ENCODE assay signal across 8 mouse cellular contexts in the genomic region with DNA sequence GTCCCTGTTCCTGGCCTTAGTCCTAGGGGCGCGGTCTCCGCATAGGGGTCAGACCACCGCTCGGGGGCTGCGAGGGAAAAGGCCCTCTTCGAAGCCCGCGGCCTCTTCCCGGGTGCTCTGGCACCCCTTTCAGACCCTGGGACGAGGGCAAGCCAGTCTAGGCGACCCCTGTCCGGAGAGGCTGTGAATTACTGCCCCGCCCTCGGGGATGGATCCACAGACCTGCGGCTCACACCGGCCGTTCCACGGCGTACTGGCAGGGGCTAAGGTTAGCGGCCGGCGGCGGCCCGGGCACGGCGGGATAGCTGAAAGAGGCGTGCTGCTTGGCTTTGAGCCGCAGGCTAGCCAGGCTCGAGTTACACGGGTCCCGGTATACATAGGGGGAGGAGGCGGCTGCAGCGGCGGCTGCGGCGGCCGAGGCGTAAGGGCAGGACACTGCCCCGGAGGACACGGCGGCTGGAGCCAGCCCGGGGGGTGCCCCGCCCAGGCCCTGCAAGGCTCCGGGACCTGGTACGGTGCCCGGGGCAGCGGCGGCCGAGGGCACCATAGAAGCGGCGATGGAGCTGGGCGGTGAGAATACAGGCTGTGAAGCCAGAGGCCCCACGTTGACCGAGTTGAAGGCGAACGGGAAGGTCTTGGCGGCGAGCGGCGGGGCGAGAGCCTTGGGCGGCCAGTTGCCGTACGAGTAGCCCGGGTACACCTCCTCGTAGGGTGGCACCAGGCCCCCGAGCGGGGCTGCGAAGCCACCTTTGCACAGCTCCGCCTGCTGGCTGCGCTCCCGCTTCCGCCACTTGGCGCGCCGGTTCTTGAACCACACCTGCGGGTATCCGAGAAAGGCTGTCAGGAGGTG. TPM values are rescaled to one million over a fixed set of nuclear protein-coding genes. Genes with fewer than 3 reads are reported as not detected.
DNase-seq lines count a peak whose midpoint lies in the region; ATAC-seq and TF ChIP-seq lines count a peak whose summit lies in the region.

No protein-coding gene starts in this region.

- TF ChIP-seq CTCF in lung, embryonic 14.5 days (IDR thresholded peaks at IDR 0.05; ENCODE audit: low read depth): peak; percentile 56

- no peaks in the 10 kb centered on the region for H3K36me3 ChIP-seq in embryonic facial prominence, embryonic 10.5 days (replicated peaks)
- H3K36me3 ChIP-seq in heart, embryonic 10.5 days: no peaks in the 10 kb centered on the region
- H3K36me3 ChIP-seq in lung, embryonic 14.5 days (ENCODE audit: insufficient read depth): no peaks in the 10 kb centered on the region

- no peaks in the 10 kb centered on the region for H3K9me3 ChIP-seq in embryonic facial prominence, embryonic 10.5 days
- H3K9me3 ChIP-seq in heart, embryonic 10.5 days: no peaks in the 10 kb centered on the region
- no peaks in the 10 kb centered on the region for H3K9me3 ChIP-seq in lung, embryonic 14.5 days (ENCODE audit: low read depth, low read length)

- peak; percentile 43 to 74 for DNase-seq in urinary bladder, adult 18-20 months (ENCODE audit: low spot score in 2 of 2)
- DNase-seq in urinary bladder, postnatal 10 days (ENCODE audit: low spot score): no peak
- peak; percentile 80 for DNase-seq in embryonic facial prominence, embryonic 10.5 days (ENCODE audit: low spot score)
- DNase-seq in heart, embryonic 10.5 days (ENCODE audit: low spot score): peak; percentile 84
- DNase-seq in kidney, adult 8-10 months: peak; percentile 60 to 76
- DNase-seq in lung, embryonic 14.5 days: peak; percentile 70
- DNase-seq in thymus, postnatal 14 days: peak; percentile 91

- peak overlapping the region; percentile 45; the same call in 1 of the 2 replicates for H3K27ac ChIP-seq in embryonic facial prominence, embryonic 10.5 days (replicated peaks)
- peak overlapping the region; percentile 1 for H3K27ac ChIP-seq in heart, embryonic 10.5 days
- no peak overlapping the region for H3K27ac ChIP-seq in lung, embryonic 14.5 days (ENCODE audit: low read depth)

- H3K4me1 ChIP-seq in embryonic facial prominence, embryonic 10.5 days: peaks cover 38% of the 10 kb centered on the region
- H3K4me1 ChIP-seq in heart, embryonic 10.5 days: peaks cover 41% of the 10 kb centered on the region
- peaks cover 12% of the 10 kb centered on the region for H3K4me1 ChIP-seq in lung, embryonic 14.5 days (ENCODE audit: insufficient read depth)

- WGBS in embryonic facial prominence, embryonic 10.5 days: under 1% methylated on average over 79 of the region's 79 CpGs
- 1% methylated on average over 79 of the region's 79 CpGs for WGBS in heart, embryonic 10.5 days
- WGBS in lung, embryonic 14.5 days: under 1% methylated on average over 77 of the region's 79 CpGs

- peaks cover 100% of the 10 kb centered on the region for H3K27me3 ChIP-seq in embryonic facial prominence, embryonic 10.5 days (replicated peaks; ENCODE audit: low read depth, poor library complexity, severe bottlenecking)
- H3K27me3 ChIP-seq in heart, embryonic 10.5 days (ENCODE audit: insufficient read depth, poor library complexity, severe bottlenecking): peaks cover 95% of the 10 kb centered on the region
- peaks cover 73% of the 10 kb centered on the region for H3K27me3 ChIP-seq in lung, embryonic 14.5 days (ENCODE audit: insufficient read depth, low read length)

- peak overlapping the region; percentile 100 for H3K4me2 ChIP-seq in lung, embryonic 14.5 days

- peak; percentile 67 for ATAC-seq in lung, embryonic 14.5 days (ENCODE audit: insufficient read depth)
- ATAC-seq in neutrophil, adult 5-6 weeks (ENCODE audit: extremely low read depth, insufficient number of reproducible peaks, low FRiP score, poor library complexity, severe bottlenecking): peak; percentile 20; the same call in 1 of the 2 replicates

- peak overlapping the region; percentile 44 for H3K9ac ChIP-seq in lung, embryonic 14.5 days

- H3K4me3 ChIP-seq in embryonic facial prominence, embryonic 10.5 days: peak overlapping the region; percentile 68
- peak overlapping the region; percentile 68 for H3K4me3 ChIP-seq in heart, embryonic 10.5 days
- H3K4me3 ChIP-seq in lung, embryonic 14.5 days (ENCODE audit: low read depth, low read length): peak overlapping the region; percentile 56

RNA-seq across cellular contexts. Expression of gene Elovl3, which starts 4.3 kb away (rescaled TPM):
- 0.10 TPM in 1 of 2 replicates, not detected in the other for polyA plus RNA-seq in embryonic facial prominence, embryonic 10.5 days (2016; fragmentation: Nextera tagmentation; extraction: Ambion mirVana)
- polyA plus RNA-seq in heart, embryonic 10.5 days (2016; fragmentation: Nextera tagmentation; extraction: Ambion mirVana): 0.10 TPM in 1 of 2 replicates, not detected in the other
- not detected in 2 replicates for polyA plus RNA-seq in lung, embryonic 14.5 days (2014; fragmentation: Nextera tagmentation; extraction: Ambion mirVana)
- total RNA-seq in neutrophil, adult 5-6 weeks (2017): not detected in 2 replicates

RNA-seq across cellular contexts. Expression of gene Pitx3, which starts 12.1 kb away (rescaled TPM):
- polyA plus RNA-seq in embryonic facial prominence, embryonic 10.5 days (2016; fragmentation: Nextera tagmentation; extraction: Ambion mirVana): 0.36 and 0.71 TPM in 2 replicates
- 0.87 and 0.89 TPM in 2 replicates for polyA plus RNA-seq in heart, embryonic 10.5 days (2016; fragmentation: Nextera tagmentation; extraction: Ambion mirVana)
- 0.41 and 0.82 TPM in 2 replicates for polyA plus RNA-seq in lung, embryonic 14.5 days (2014; fragmentation: Nextera tagmentation; extraction: Ambion mirVana)
- not detected in 2 replicates for total RNA-seq in neutrophil, adult 5-6 weeks (2017)

RNA-seq across cellular contexts. Expression of gene Gbf1, which starts 16.3 kb away (rescaled TPM):
- polyA plus RNA-seq in embryonic facial prominence, embryonic 10.5 days (2016; fragmentation: Nextera tagmentation; extraction: Ambion mirVana): 42.8 and 46.7 TPM in 2 replicates
- 50.0 and 50.8 TPM in 2 replicates for polyA plus RNA-seq in heart, embryonic 10.5 days (2016; fragmentation: Nextera tagmentation; extraction: Ambion mirVana)
- polyA plus RNA-seq in lung, embryonic 14.5 days (2014; fragmentation: Nextera tagmentation; extraction: Ambion mirVana): 63.6 and 66.4 TPM in 2 replicates
- total RNA-seq in neutrophil, adult 5-6 weeks (2017): 63.4 and 84.7 TPM in 2 replicates
